Mouse (Mus musculus) liver, embryonic 11.5 days (tissue): ENCODE measurements around the gene Elane. TPM values are rescaled to one million over a fixed set of nuclear protein-coding genes. Genes with fewer than 3 reads are reported as not detected.
A peak's percentile ranks its signal among the peaks of the same experiment; 100 is the strongest.

ENCODE experiments used
- ATAC-seq: fragments of 200-750 bp; cut with Nextera tagmentation; replicated peaks from 2 replicates; pipeline ENCODE4 v1.8.0; 2017; ENCODE audit warnings: moderate number of reproducible peaks, mild to moderate bottlenecking, moderate TSS enrichment, moderate library complexity; ENCODE audit not compliant: low FRiP score
- DNase-seq: peaks from one replicate; pipeline ENCODE4 v3.0.0-alpha.2; 2017; ENCODE audit warnings: low spot score
- H3K27ac ChIP-seq: fragments of 300-500 bp; sonication (generic); 2 replicates; pipeline ENCODE4 v1.5.1; 2014; ENCODE audit warnings: mild to moderate bottlenecking, low read depth, low read length, control low read depth
- H3K27me3 ChIP-seq: fragments of 300-500 bp; sonication (generic); replicated peaks from 2 replicates; pipeline ENCODE4 v1.6.1; 2014; ENCODE audit warnings: low read length, mixed read lengths; ENCODE audit not compliant: control insufficient read depth, insufficient read depth
- H3K36me3 ChIP-seq: fragments of 300-500 bp; sonication (generic); 2 replicates; pipeline ENCODE4 v1.6.1; 2014; ENCODE audit warnings: mild to moderate bottlenecking, low read length, moderate library complexity, mixed read lengths; ENCODE audit not compliant: control insufficient read depth, insufficient read depth
- H3K4me1 ChIP-seq: fragments of 300-500 bp; sonication (generic); replicated peaks from 2 replicates; pipeline ENCODE4 v1.6.1; 2014; ENCODE audit warnings: low read length, mixed read lengths; ENCODE audit not compliant: control insufficient read depth, insufficient read depth
- H3K4me2 ChIP-seq: fragments of 300-500 bp; sonication (generic); 2 replicates; pipeline ENCODE4 v1.6.1; 2014; ENCODE audit warnings: mild to moderate bottlenecking, control low read depth, moderate library complexity
- H3K4me3 ChIP-seq: fragments of 300-500 bp; sonication (generic); 2 replicates; pipeline ENCODE4 v1.5.1; 2014; ENCODE audit warnings: low read depth, low read length, control low read depth
- H3K9ac ChIP-seq: fragments of 300-500 bp; sonication (generic); 2 replicates; pipeline ENCODE4 v1.6.1; 2014; ENCODE audit warnings: low read depth, low read length, control low read depth
- H3K9me3 ChIP-seq: fragments of 300-500 bp; sonication (generic); 2 replicates; pipeline ENCODE4 v1.6.1; 2016; ENCODE audit warnings: low read length, inconsistent platforms, mixed read lengths; ENCODE audit not compliant: control insufficient read depth
- WGBS: fragments of 180-500 bp; shearing (Covaris S2); extraction: QIAGEN DNeasy Blood & Tissue Kit; methylation state at CpG from one replicate; pipeline ENCODE4 v1.1.7; 2014; 5-methylcytosine and 5-hydroxymethylcytosine counted together
- polyA plus RNA-seq: library from polyadenylated mRNA; unstranded; fragments of >200 nt; fragmentation: Nextera tagmentation; extraction: Ambion mirVana; gene quantifications from 2 replicates; pipeline ENCODE4 v1.2.1, GENCODE M21; 2014

The Elane gene
- polyA plus RNA-seq, 1 experiment from 2014 or later, result 11.1 TPM

DNA sequence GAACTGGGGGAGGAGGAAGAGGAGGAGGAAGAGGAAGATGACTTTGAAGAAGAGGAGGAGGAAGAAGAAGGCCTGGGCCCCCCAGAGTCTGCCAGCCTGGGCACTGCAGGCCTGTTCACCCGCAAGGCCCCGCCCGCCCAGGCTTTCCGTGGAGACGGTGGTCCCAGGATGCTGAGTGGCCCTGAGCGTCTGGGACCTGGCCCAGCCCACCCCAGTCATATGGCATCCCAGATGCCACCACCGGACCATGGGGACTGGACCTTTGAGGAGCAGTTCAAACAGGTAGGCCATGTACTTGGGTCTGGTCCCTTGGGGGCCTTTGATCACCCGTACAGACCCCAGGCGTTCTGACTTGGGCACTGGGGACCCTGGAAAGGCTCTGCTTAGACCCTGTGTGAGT, 45.8 kb downstream of the Elane start:
- Histone ChIP-seq H3K27ac (0 out of 2 replicates have a peak overlapping the region, but pooled peaks have one; percentile 11), H3K9me3 (no peaks in the 10 kb centered on the region)

DNA sequence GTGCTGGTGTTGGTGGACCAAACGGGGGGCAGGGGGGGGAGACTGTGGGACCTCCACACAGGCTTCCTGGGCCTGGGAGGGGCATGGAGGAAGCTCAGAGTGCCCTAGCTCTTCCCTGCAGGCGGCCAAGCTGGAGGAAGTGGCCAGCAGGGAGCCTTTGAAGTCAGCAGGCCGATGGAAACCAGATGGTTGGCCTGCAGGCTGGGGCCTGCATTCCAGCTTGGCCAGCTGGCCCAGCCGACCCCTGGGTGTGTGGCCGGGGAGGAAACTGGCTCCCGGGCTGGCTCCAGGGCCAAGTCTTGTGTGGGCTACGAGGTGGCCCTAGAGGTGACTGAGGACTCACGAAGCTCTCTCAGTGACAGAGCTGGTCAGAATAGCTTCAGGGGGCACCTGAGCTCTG, 46.7 kb downstream of the Elane start:
- Histone ChIP-seq H3K27ac (0 out of 2 replicates have a peak overlapping the region, but pooled peaks have one; percentile 39), H3K36me3 (peaks cover 23% of the 10 kb centered on the region), H3K27me3 (no peaks in the 10 kb centered on the region), H3K4me2 (peak overlapping the region; percentile 31), H3K9me3 (no peaks in the 10 kb centered on the region), H3K9ac (peak overlapping the region; percentile 35; the same call in 1 of the 2 replicates), H3K4me3 (no peak overlapping the region), H3K4me1 (peaks cover 67% of the 10 kb centered on the region)
- ATAC-seq (no peak), DNase-seq (no peak)
- 50% methylated on average over 8 of the region's 8 CpGs for WGBS

More for the DNA sequence above, 45.8 kb downstream of the Elane start:
- no peak overlapping the region for H3K4me3 ChIP-seq
- H3K4me2 ChIP-seq, result peak overlapping the region; percentile 25; the same call in 1 of the 2 replicates
- peaks cover 23% of the 10 kb centered on the region for H3K36me3 ChIP-seq
- peaks cover 59% of the 10 kb centered on the region for H3K4me1 ChIP-seq
- H3K9ac ChIP-seq, result no peak overlapping the region
- no peaks in the 10 kb centered on the region for H3K27me3 ChIP-seq
- ATAC-seq, result no peak
- DNase-seq, result no peak
- 76% methylated on average over 9 of the region's 9 CpGs for WGBS

DNA sequence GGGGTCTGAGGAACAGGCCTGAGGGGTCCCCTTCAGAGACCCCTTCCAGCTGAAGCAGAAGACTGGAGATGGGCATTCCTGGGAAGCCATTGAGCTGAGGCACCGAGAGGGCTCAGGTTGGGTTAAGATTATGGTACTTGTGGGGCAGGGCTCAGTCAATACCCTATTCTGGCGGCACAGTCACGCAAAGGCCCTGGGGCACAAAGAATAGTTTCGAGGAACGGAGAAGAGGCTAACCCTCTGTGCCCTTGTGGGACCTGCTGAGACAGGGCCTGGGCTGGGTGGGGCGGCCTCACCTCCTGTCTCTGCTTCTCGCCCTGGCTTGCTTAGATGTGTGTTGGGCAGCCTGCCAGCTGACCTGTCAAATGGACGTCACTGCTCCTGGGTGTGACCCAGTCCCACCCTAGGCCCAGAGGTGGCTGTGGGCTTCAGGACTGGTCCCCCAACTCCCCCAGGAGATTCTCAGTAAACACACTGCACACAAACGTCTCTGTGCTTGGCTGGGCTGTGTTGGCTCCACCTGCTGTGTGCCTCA, 47.2 kb downstream of the Elane start:
- 0 out of 2 replicates have a peak overlapping the region, but pooled peaks have one; percentile 5 for H3K9ac ChIP-seq
- peaks cover 23% of the 10 kb centered on the region for H3K36me3 ChIP-seq
- H3K27me3 ChIP-seq, result no peaks in the 10 kb centered on the region
- no peak for DNase-seq
- 69% methylated on average over 9 of the region's 9 CpGs for WGBS
- H3K4me3 ChIP-seq, result no peak overlapping the region
- H3K9me3 ChIP-seq, result no peaks in the 10 kb centered on the region
- H3K27ac ChIP-seq, result 0 out of 2 replicates have a peak overlapping the region, but pooled peaks have one; percentile 39
- H3K4me2 ChIP-seq, result no peak overlapping the region
- peaks cover 72% of the 10 kb centered on the region for H3K4me1 ChIP-seq
- ATAC-seq, result no peak

DNA sequence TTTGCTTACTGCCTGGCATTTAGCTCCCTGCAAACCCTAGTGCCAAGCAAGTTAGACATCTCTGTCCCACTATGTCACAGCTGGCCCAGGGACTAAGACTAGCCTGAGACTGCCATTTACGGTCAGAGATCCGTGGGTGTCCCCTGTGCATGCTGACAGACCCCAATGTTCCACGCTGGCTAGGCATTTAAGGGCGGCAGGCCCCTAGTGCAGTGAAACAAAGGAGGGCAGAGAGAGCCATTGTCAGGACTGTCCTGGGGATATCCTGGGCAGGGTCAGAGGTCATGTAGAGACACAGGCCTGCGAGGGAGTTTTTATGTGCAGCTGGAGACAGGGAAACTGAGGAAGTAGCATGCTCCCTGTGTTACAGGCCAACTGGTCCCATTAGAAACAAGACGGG, 47.8 kb downstream of the Elane start:
- H3K27ac ChIP-seq, result no peak overlapping the region
- peaks cover 25% of the 10 kb centered on the region for H3K36me3 ChIP-seq
- no peaks in the 10 kb centered on the region for H3K27me3 ChIP-seq
- H3K4me1 ChIP-seq, result peaks cover 77% of the 10 kb centered on the region
- H3K4me2 ChIP-seq, result no peak overlapping the region
- no peak overlapping the region for H3K4me3 ChIP-seq
- ATAC-seq (no peak), DNase-seq (no peak)
- H3K9ac ChIP-seq, result no peak overlapping the region
- WGBS, result 79% methylated on average over 6 of the region's 6 CpGs
- H3K9me3 ChIP-seq, result no peaks in the 10 kb centered on the region

DNA sequence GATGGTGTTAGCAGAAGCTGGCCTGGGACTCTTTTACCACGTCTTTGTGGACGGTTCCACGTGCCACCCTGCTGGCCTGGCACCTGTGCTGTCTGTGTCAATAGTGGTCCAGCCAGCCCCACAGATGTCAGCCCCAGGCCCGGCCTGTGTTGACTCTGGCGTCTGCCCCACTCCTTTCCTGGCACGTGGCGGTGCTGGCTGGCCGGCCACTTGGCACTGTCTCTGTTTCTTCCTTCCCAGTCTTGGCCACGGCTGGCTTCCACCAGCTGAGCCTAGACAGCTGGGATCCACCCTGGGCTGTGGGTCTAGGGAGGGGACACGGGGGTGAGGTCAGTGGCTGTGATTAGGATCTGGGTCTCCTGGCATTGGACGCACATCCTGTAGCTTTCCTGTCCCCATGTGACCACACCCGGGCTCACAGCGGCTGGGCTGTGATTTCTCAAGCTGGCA, 48.2 kb downstream of the Elane start:
- no peak overlapping the region for H3K4me2 ChIP-seq
- no peak overlapping the region for H3K9ac ChIP-seq
- 74% methylated on average over 13 of the region's 13 CpGs for WGBS
- no peak overlapping the region for H3K27ac ChIP-seq
- H3K4me1 ChIP-seq, result peaks cover 76% of the 10 kb centered on the region
- no peak overlapping the region for H3K4me3 ChIP-seq
- peaks cover 25% of the 10 kb centered on the region for H3K36me3 ChIP-seq
- DNase-seq (no peak), ATAC-seq (no peak)
- H3K9me3 ChIP-seq, result no peaks in the 10 kb centered on the region
- no peaks in the 10 kb centered on the region for H3K27me3 ChIP-seq

DNA sequence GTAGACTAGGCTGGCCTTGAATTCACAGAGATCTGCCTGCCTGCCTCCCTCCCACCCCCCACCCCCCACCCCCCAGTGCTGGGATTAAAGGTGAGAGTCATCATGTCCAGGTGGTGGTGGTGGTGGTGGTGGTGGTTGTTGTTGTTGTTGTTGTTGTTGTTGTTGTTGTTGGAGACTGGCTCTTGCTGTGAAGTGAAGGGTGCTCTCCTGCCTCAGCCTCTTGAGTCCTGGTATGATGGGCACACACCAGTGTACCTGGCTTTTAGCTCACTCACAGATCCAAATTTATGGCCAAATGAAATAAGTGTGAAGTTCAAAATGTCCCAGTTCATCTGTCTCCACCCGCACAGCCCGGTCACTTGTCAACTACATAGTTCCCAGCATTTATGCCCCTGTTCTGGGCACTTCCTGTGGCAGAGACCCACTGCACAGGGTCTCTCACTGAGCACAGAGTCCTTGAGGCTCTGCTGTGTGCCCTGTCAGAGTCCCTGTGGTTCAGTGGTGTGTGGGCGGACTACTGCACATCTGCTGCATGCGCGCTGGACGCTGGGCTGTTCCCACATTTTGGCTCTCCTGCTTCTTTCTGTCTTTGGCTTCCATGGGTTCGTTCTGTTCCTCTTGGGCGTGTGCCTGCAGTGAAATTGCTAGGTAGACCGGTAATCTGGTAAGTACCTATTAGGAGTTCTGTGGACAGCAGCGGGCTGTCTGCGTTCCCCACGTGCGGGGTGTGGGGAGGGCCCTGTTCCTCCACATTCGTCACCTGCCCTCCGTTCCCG, 48.9 kb downstream of the Elane start:
- Histone ChIP-seq H3K4me2 (no peak overlapping the region), H3K4me3 (no peak overlapping the region), H3K27ac (peak overlapping the region; percentile 21; the same call in 1 of the 2 replicates), H3K9me3 (no peaks in the 10 kb centered on the region), H3K4me1 (peaks cover 76% of the 10 kb centered on the region), H3K9ac (no peak overlapping the region), H3K27me3 (no peaks in the 10 kb centered on the region), H3K36me3 (peaks cover 25% of the 10 kb centered on the region)
- DNase-seq, result no peak
- WGBS, result 90% methylated on average over 16 of the region's 16 CpGs
- no peak for ATAC-seq

DNA sequence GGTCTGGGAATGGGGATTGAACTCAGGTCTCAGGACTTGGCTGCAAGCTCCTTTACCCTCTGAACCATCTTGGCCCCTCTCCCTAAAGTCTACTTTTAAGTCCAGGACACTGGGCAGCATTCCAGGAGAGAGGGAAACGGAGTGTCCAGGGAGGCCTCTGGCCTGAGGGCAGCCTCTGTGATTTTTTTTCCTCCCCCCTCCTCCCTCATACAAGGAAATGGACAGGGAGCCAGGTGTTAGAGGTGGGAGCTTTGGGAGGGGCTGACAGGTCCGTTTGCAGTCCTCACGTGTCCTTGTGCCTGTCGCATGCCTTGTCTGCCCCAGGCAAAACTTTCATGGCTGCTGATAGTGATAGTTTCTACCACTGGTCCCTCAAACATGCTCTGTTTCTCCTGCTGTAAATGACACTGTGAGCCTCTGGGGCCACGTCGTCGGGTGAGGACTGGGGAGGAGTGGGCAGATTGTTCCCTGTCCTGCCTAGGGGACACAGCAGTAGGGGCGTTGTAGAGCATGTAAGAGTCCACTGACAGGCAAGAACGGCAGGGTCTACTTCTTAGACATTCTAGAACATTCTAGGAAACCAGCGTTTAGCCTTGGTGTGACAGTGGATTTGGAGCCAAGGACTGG, 50.4 kb downstream of the Elane start:
- H3K9me3 ChIP-seq, result no peaks in the 10 kb centered on the region
- no peaks in the 10 kb centered on the region for H3K27me3 ChIP-seq
- H3K36me3 ChIP-seq, result peaks cover 22% of the 10 kb centered on the region
- H3K9ac ChIP-seq, result no peak overlapping the region
- peaks cover 73% of the 10 kb centered on the region for H3K4me1 ChIP-seq
- no peak for DNase-seq
- no peak overlapping the region for H3K4me3 ChIP-seq
- H3K27ac ChIP-seq, result peak overlapping the region; percentile 36; the same call in 1 of the 2 replicates
- no peak for ATAC-seq
- no peak overlapping the region for H3K4me2 ChIP-seq
- WGBS, result 67% methylated on average over 10 of the region's 10 CpGs

DNA sequence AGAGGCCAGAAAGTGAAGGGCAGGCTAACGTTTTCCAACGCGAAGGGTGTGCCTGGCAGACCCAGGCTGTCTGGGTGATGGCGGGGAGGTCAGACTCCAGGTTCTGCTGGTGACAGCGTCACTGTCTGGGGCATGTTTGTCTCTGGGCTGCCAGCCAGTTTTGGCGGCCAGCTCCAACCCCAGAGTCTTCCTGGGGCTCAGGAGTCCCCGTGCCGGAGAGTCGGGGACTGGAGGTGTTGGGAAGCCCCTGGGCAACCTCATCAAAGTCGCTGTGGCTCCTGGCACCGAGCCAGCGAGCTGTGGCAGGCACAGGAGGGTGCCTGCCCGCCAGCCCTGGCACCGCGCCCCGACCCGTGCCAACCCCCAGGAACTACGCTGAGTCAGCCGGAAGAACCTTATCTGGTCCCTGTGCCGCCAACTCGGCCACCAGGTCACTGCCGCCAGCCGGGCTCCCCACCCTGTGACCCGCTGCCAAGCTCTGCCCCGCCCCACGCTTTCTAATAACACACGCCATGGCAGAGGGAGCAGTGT, 50.9 kb downstream of the Elane start:
- H3K9me3 ChIP-seq, result no peaks in the 10 kb centered on the region
- DNase-seq, result no peak
- 0 out of 2 replicates have a peak, but pooled peaks have one; percentile 17 for ATAC-seq
- H3K4me1 ChIP-seq, result peaks cover 71% of the 10 kb centered on the region
- no peak overlapping the region for H3K4me3 ChIP-seq
- H3K27ac ChIP-seq, result peak overlapping the region; percentile 36
- H3K4me2 ChIP-seq, result peak overlapping the region; percentile 6; the same call in 1 of the 2 replicates
- H3K27me3 ChIP-seq, result no peaks in the 10 kb centered on the region
- H3K9ac ChIP-seq, result peak overlapping the region; percentile 34; the same call in 1 of the 2 replicates
- WGBS, result 75% methylated on average over 27 of the region's 27 CpGs
- H3K36me3 ChIP-seq, result peaks cover 19% of the 10 kb centered on the region
